18 mouse cellular contexts compared by ENCODE assay signal in genomic region chr11:31861149-31861890, GRCm38 (mm10). TPM values are rescaled to one million over a fixed set of nuclear protein-coding genes. Genes with fewer than 3 reads are reported as not detected.
DNase-seq lines count a peak whose midpoint lies in the region; ATAC-seq and TF ChIP-seq lines count a peak whose summit lies in the region.
"Had no signal": no experiment of that assay in that cellular context is flagged by ENCODE, and none has a peak within 500 bp of the region (broad histone marks: within the 10 kb centered on the region; RNA-seq: fewer than 3 reads in every experiment).

No protein-coding gene starts in this region.

- H3K27ac ChIP-seq in intestine, embryonic 15.5 days: no peak overlapping the region
- no peak overlapping the region for H3K27ac ChIP-seq in intestine, postnatal 0 days (ENCODE audit: low read depth, low read length)
- H3K27ac ChIP-seq in limb, embryonic 10.5 days: no peak overlapping the region
- H3K27ac ChIP-seq: hindbrain, embryonic 10.5 days; left cerebral cortex, adult 2 months; limb, embryonic 15.5 days had no signal

- peak; percentile 47; the same call in 1 of the 2 replicates for ATAC-seq in intestine, embryonic 15.5 days
- no peak for ATAC-seq in intestine, postnatal 0 days
- ATAC-seq in erythroid progenitor cell, adult 5-6 weeks (replicated peaks; ENCODE audit: low FRiP score, poor library complexity, severe bottlenecking): peak; percentile 88
- ATAC-seq in megakaryocyte, adult 5-6 weeks (ENCODE audit: poor library complexity, severe bottlenecking): peak; percentile 47
- ATAC-seq: forebrain, embryonic 16.5 days had no signal

- H3K4me2 ChIP-seq in intestine, embryonic 15.5 days (replicated peaks): no peak overlapping the region
- H3K4me2 ChIP-seq in intestine, postnatal 0 days (replicated peaks; ENCODE audit: low read depth): no peak overlapping the region
- H3K4me2 ChIP-seq: limb, embryonic 15.5 days had no signal

- intact Hi-C loops in left cerebral cortex, postnatal 10 days (cut with DNase I): no loop called here

- no peaks in the 10 kb centered on the region for H3K9me3 ChIP-seq in intestine, embryonic 15.5 days
- no peaks in the 10 kb centered on the region for H3K9me3 ChIP-seq in intestine, postnatal 0 days (ENCODE audit: control insufficient read depth)
- no peaks in the 10 kb centered on the region for H3K9me3 ChIP-seq in limb, embryonic 10.5 days (replicated peaks)
- H3K9me3 ChIP-seq: hindbrain, embryonic 10.5 days; limb, embryonic 15.5 days had no signal

- no peak for TF ChIP-seq CTCF in intestine, postnatal 0 days (IDR thresholded peaks at IDR 0.05; ENCODE audit: low read depth)

- peak; percentile 79 for DNase-seq in MEL-GATA-1-ER (ENCODE audit: extremely low read depth, low read depth)
- no peak for DNase-seq in limb, embryonic 10.5 days (ENCODE audit: low spot score)
- no peak for DNase-seq in left cerebral cortex, postnatal 10 days (ENCODE audit: extremely low spot score in 1 of 2, low spot score in 2 of 2)
- no peak for DNase-seq in lung, postnatal 4 days
- DNase-seq: adrenal gland, postnatal 25 days; B cell, adult 2 months; cerebellum, adult 11-12 months; kidney, adult 18-20 months; kidney, postnatal 4 days; thymus, adult 2 months had no signal

- H3K4me1 ChIP-seq in intestine, embryonic 15.5 days (replicated peaks): no peaks in the 10 kb centered on the region
- no peaks in the 10 kb centered on the region for H3K4me1 ChIP-seq in intestine, postnatal 0 days (replicated peaks; ENCODE audit: control insufficient read depth, insufficient read depth, low read length)
- H3K4me1 ChIP-seq in limb, embryonic 10.5 days: no peaks in the 10 kb centered on the region
- H3K4me1 ChIP-seq: hindbrain, embryonic 10.5 days; limb, embryonic 15.5 days had no signal

- H3K27me3 ChIP-seq in intestine, embryonic 15.5 days (replicated peaks): no peaks in the 10 kb centered on the region
- H3K27me3 ChIP-seq in intestine, postnatal 0 days (replicated peaks; ENCODE audit: control insufficient read depth, insufficient read depth, low read length): no peaks in the 10 kb centered on the region
- no peaks in the 10 kb centered on the region for H3K27me3 ChIP-seq in limb, embryonic 10.5 days (ENCODE audit: low read depth, poor library complexity, severe bottlenecking)
- H3K27me3 ChIP-seq: limb, embryonic 15.5 days had no signal

- no peak overlapping the region for H3K9ac ChIP-seq in intestine, embryonic 15.5 days
- no peak overlapping the region for H3K9ac ChIP-seq in intestine, postnatal 0 days (ENCODE audit: low read depth, low read length)
- H3K9ac ChIP-seq: limb, embryonic 15.5 days had no signal

- H3K4me3 ChIP-seq in intestine, embryonic 15.5 days (replicated peaks): no peak overlapping the region
- no peak overlapping the region for H3K4me3 ChIP-seq in intestine, postnatal 0 days (ENCODE audit: low read depth, low read length)
- H3K4me3 ChIP-seq in limb, embryonic 10.5 days: no peak overlapping the region
- H3K4me3 ChIP-seq: hindbrain, embryonic 10.5 days; left cerebral cortex, adult 2 months; limb, embryonic 15.5 days had no signal

- WGBS in intestine, embryonic 15.5 days: 83% methylated on average over 6 of the region's 6 CpGs
- 86% methylated on average over 6 of the region's 6 CpGs for WGBS in intestine, postnatal 0 days
- 88% methylated on average over 6 of the region's 6 CpGs for WGBS in limb, embryonic 10.5 days

- H3K36me3 ChIP-seq in intestine, embryonic 15.5 days: no peaks in the 10 kb centered on the region
- H3K36me3 ChIP-seq in intestine, postnatal 0 days (ENCODE audit: control insufficient read depth, insufficient read depth): no peaks in the 10 kb centered on the region
- H3K36me3 ChIP-seq in limb, embryonic 10.5 days: no peaks in the 10 kb centered on the region
- H3K36me3 ChIP-seq: hindbrain, embryonic 10.5 days; limb, embryonic 15.5 days had no signal

RNA-seq across cellular contexts. Expression of gene Cpeb4, which starts 10.7 kb away (rescaled TPM):
- 4.2 and 4.3 TPM in 2 replicates for polyA plus RNA-seq in intestine, embryonic 15.5 days (2015; fragmentation: Nextera tagmentation; extraction: Ambion mirVana)
- 11.3 and 12.8 TPM in 2 replicates for polyA plus RNA-seq in intestine, postnatal 0 days (2015; fragmentation: Nextera tagmentation; extraction: Ambion mirVana)
- total RNA-seq in erythroid progenitor cell, adult 5-6 weeks (2015; ENCODE audit: low replicate concordance): 413 and 439 TPM in 2 replicates
- total RNA-seq in erythroid progenitor cell, adult 5-6 weeks (2017; ENCODE audit: low replicate concordance): 229 and 303 TPM in 2 replicates
- total RNA-seq in megakaryocyte, adult 5-6 weeks (2015): 25.3 and 27.1 TPM in 2 replicates
- 17.7 and 22.8 TPM in 2 replicates for total RNA-seq in megakaryocyte, adult 5-6 weeks (2017)
- polyA plus RNA-seq in limb, embryonic 10.5 days (2016; fragmentation: Nextera tagmentation; extraction: Ambion mirVana): 1.0 and 1.7 TPM in 2 replicates
- total RNA-seq in left cerebral cortex, postnatal 10 days (2021): 100 to 1,000 TPM; 157 to 163 TPM

Comparison
In these comparisons a context has a peak if more than half of its experiments do, and no peak if none do; other contexts are left out.
1. RNA of gene Cpeb4, which starts 10.7 kb away (total RNA-seq): 229 to 439 TPM in erythroid progenitor cell, adult 5-6 weeks and 157 to 163 TPM in left cerebral cortex, postnatal 10 days; 17.7 to 27.1 TPM in megakaryocyte, adult 5-6 weeks; every median in the first group is over 4 times any median in the second.